Mouse (Mus musculus): Measurements from ENCODE around the gene Ist1. TPM values are rescaled to one million over a fixed set of nuclear protein-coding genes. Genes with fewer than 3 reads are reported as not detected.

Gene Ist1
- polyA plus RNA-seq, 1 experiment = 54.0 TPM

DNA sequence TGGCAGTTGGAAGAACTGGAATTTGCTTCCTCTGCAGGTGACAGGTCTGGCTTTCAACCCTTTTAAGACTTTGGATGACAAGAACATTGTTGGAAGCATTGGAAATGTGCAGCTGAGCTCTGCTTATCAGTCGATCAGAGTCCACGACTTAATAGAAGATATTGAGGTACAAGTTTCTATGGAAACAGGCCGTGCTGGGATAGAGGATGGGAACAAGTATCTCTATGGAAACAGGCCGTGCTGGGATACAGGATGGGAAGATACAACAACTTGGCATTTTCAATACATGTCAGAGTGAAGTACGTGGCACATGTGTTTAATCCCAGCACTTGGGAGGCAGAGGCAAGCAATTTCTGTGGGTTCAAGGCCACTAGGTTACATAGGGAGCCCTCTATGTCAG is 60.6 kb downstream of the Ist1 start:
- H3K4me3 ChIP-seq (ENCODE audit: insufficient read depth, low read depth, low read length) = no peak overlapping the region
- H3K4me1 ChIP-seq (ENCODE audit: control insufficient read depth, insufficient read depth, low read length) = no peaks in the 10 kb centered on the region
- H3K36me3 ChIP-seq (ENCODE audit: control insufficient read depth, insufficient read depth, low read length) = no peaks in the 10 kb centered on the region
- H3K27ac ChIP-seq (ENCODE audit: insufficient read depth, low read depth, low read length) = no peak overlapping the region
- DNase-seq = no peak
- TF ChIP-seq POLR2A (IDR thresholded peaks at IDR 0.05; ENCODE audit: low read depth, low read length) = no peak
- TF ChIP-seq CTCF (conservative IDR thresholded peaks at IDR 0.05; ENCODE audit: insufficient read depth, insufficient read length, low read depth, low read length) = no peak
- 82% methylated on average over 5 of the region's 5 CpGs for WGBS
- H3K27me3 ChIP-seq (replicated peaks; ENCODE audit: control insufficient read depth, insufficient read depth, low read length) = no peaks in the 10 kb centered on the region

DNA sequence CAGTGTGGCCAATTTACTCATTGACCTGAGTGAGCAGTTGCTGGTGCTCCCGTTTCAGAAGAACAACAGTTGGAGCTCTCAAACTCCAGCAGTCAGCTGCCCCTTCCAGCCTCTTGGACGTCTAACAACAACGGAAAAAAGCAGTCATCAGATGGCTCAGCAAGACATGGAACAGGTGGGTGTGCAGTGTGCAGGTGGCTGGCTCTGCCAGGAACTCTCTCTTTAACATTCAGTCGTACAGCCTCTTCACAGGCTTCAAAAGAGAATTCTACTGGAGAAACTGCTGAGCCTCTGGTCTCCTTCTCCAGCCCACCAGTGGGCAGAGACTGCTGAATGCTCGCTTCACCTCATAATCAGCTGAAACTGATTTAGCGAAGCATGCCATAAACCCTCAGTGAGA is 64.4 kb downstream of the Ist1 start:
- Histone ChIP-seq H3K4me1 (ENCODE audit: control insufficient read depth, insufficient read depth, low read length) (no peaks in the 10 kb centered on the region), H3K27ac (ENCODE audit: insufficient read depth, low read depth, low read length) (no peak overlapping the region), H3K36me3 (ENCODE audit: control insufficient read depth, insufficient read depth, low read length) (no peaks in the 10 kb centered on the region), H3K27me3 (replicated peaks; ENCODE audit: control insufficient read depth, insufficient read depth, low read length) (no peaks in the 10 kb centered on the region), H3K4me3 (ENCODE audit: insufficient read depth, low read depth, low read length) (no peak overlapping the region)
- no peak for DNase-seq
- WGBS = 62% methylated on average over 6 of the region's 6 CpGs
- no peak for TF ChIP-seq CTCF (conservative IDR thresholded peaks at IDR 0.05; ENCODE audit: insufficient read depth, insufficient read length, low read depth, low read length)
- no peak for TF ChIP-seq POLR2A (IDR thresholded peaks at IDR 0.05; ENCODE audit: low read depth, low read length)

Other genes with a start within 250 kb of the Ist1 start
- 0.03 TPM in 1 of 2 replicates, not detected in the other for gene Pmfbp1, start 199.2 kb downstream of the Ist1 start, polyA plus RNA-seq (2012; rRNA removed)
- gene Dhx38, start 127.4 kb downstream of the Ist1 start, polyA plus RNA-seq (2012; rRNA removed) = 14.6 TPM in 2 replicates
- gene Txnl4b, start 127.4 kb downstream of the Ist1 start, polyA plus RNA-seq (2012; rRNA removed) = 6.6 and 8.5 TPM in 2 replicates
- 34.6 and 35.0 TPM in 2 replicates for gene Hp, start 114.1 kb downstream of the Ist1 start, polyA plus RNA-seq (2012; rRNA removed)
- 18.2 and 20.0 TPM in 2 replicates for gene Dhodh, start 84.6 kb downstream of the Ist1 start, polyA plus RNA-seq (2012; rRNA removed)
- gene Pkd1l3, start 78.7 kb downstream of the Ist1 start, polyA plus RNA-seq (2012; rRNA removed) = 0.01 and 0.11 TPM in 2 replicates
- gene Zfp821, start 12.3 kb upstream of the Ist1 start, polyA plus RNA-seq (2012; rRNA removed) = 9.6 and 10.7 TPM in 2 replicates
- gene Atxn1l, start 44.5 kb upstream of the Ist1 start, polyA plus RNA-seq (2012; rRNA removed) = 16.9 and 17.2 TPM in 2 replicates
- 67.0 and 72.0 TPM in 2 replicates for gene Ap1g1, start 85.3 kb upstream of the Ist1 start, polyA plus RNA-seq (2012; rRNA removed)
- 6.5 and 6.9 TPM in 2 replicates for gene Phlpp2, start 175.3 kb upstream of the Ist1 start, polyA plus RNA-seq (2012; rRNA removed)